Mouse (Mus musculus): ENCODE data around the gene Cacng3.

DNA sequence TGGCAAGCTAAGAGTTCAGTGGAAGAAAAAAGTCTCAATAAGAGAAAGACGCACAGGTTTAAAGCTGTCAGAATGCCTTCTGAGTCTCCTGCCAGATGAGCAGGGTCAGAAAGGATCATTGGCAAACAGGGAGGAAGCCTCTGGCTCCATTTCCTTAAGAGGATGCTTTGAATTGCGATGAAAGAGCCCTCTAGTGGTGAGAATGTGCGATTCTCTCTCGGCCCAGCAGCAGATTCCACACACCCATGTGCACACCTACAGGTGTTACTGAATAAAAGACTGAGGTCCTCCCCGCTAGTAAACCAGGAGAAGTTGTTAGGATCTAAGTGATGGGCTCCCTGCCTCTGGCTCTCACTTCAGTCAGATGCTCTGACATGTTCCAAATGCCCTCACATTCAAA is 2.4 kb upstream of the Cacng3 start:
- TF ChIP-seq ZKSCAN1 (IDR thresholded peaks at IDR 0.05; ENCODE audit: borderline replicate concordance, low read depth, low read length) (no peak), POLR2A (IDR thresholded peaks at IDR 0.05; ENCODE audit: low read depth, low read length) (no peak), EP300 (IDR thresholded peaks at IDR 0.05; ENCODE audit: low read length) (no peak), ZC3H11A (IDR thresholded peaks at IDR 0.05; ENCODE audit: low read depth, low read length) (no peak; the same call in 1 of the 2 replicates)

Measured in CH12.LX (cell line).